Mouse (Mus musculus): Measurements from ENCODE around the gene Slc37a4. TPM values are rescaled to one million over a fixed set of nuclear protein-coding genes. Genes with fewer than 3 reads are reported as not detected.
"Not testable (repeated sequence)": the region's sequence is repeated elsewhere in the genome, so short reads cannot be mapped to it uniquely, and the experiment has no call there.

The Slc37a4 gene
- polyA plus RNA-seq, 1 experiment from 2014 or later = 11.8 TPM

DNA sequence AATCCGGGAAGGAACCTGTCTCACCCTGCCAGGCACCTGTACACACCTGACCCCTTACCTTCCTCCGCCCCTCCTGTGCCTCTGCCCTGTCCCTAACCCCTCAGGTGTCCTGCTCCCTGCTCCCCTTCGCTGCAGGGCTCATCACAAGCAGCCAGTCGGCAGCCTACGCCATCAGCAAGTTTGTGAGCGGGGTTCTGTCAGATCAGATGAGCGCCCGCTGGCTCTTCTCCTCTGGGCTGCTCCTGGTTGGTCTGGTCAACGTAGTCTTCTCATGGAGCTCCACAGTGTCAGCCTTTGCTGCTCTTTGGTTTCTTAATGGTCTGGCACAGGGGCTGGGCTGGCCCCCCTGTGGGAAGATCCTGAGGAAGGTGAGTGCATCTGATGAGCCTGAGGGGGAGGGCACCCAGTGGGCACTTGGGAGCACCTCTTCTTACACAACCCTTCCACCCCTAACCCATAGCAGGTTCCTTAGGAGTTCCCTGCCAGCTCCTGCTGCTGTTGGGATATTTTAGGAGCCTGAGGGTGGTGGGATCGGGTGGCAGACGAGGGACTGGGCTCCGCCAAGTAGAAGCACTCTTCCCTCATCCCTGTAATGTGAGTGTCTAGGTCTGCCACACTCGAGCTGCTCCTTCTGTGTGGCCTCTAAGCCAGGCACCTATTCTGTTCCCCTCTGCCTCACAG lies 2.6 kb downstream of the Slc37a4 start:
- peaks cover 15% of the 10 kb centered on the region; the same call in 1 of the 2 replicates for H3K4me1 ChIP-seq
- 74% methylated on average over 13 of the region's 13 CpGs for WGBS
- no peak overlapping the region for H3K9ac ChIP-seq
- H3K4me3 ChIP-seq = no peak overlapping the region
- ATAC-seq (ENCODE audit: insufficient number of reproducible peaks, insufficient read depth, low FRiP score, low TSS enrichment) = no peak
- no peak overlapping the region for H3K4me2 ChIP-seq (replicated peaks)
- H3K27me3 ChIP-seq = 0 out of 2 replicates have a peak, but pooled peaks cover 3% of the 10 kb centered on the region
- H3K36me3 ChIP-seq = peaks cover 53% of the 10 kb centered on the region
- H3K9me3 ChIP-seq = no peaks in the 10 kb centered on the region
- H3K27ac ChIP-seq = no peak overlapping the region

DNA sequence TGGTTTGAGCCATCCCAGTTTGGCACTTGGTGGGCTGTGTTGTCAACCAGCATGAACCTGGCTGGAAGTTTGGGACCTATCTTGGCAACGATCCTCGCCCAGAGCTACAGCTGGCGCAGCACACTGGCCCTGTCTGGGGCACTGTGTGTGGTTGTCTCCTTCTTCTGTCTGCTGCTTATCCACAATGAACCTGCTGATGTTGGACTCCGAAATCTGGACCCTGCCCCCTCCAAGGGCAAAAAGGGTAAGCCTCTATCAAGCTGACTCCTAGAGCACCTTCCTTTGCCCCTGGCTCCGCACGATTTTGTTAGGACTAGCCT lies 3.1 kb downstream of the Slc37a4 start:
- Histone ChIP-seq H3K27ac (no peak overlapping the region), H3K27me3 (0 out of 2 replicates have a peak, but pooled peaks cover 3% of the 10 kb centered on the region), H3K4me2 (replicated peaks) (no peak overlapping the region), H3K36me3 (peaks cover 58% of the 10 kb centered on the region), H3K9ac (no peak overlapping the region; the same call in 1 of the 2 replicates), H3K4me1 (peaks cover 15% of the 10 kb centered on the region; the same call in 1 of the 2 replicates), H3K4me3 (no peak overlapping the region), H3K9me3 (no peaks in the 10 kb centered on the region)
- ATAC-seq (ENCODE audit: insufficient number of reproducible peaks, insufficient read depth, low FRiP score, low TSS enrichment) = no peak
- WGBS = 91% methylated on average over 6 of the region's 6 CpGs

GRCm38 (mm10) chr9:44401081-44401480 lies 4.4 kb downstream of the Slc37a4 start:
- Histone ChIP-seq H3K27ac (no peak overlapping the region), H3K36me3 (peaks cover 64% of the 10 kb centered on the region), H3K4me1 (peaks cover 17% of the 10 kb centered on the region), H3K27me3 (0 out of 2 replicates have a peak, but pooled peaks cover 3% of the 10 kb centered on the region), H3K9me3 (no peaks in the 10 kb centered on the region), H3K9ac (no peak overlapping the region), H3K4me2 (replicated peaks) (no peak overlapping the region), H3K4me3 (no peak overlapping the region)
- WGBS = 89% methylated on average over 4 of the region's 4 CpGs
- ATAC-seq (ENCODE audit: insufficient number of reproducible peaks, insufficient read depth, low FRiP score, low TSS enrichment) = no peak

GRCm38 (mm10) chr9:44405011-44405410 lies 8.4 kb downstream of the Slc37a4 start:
- no peak overlapping the region for H3K4me2 ChIP-seq (replicated peaks)
- no peaks in the 10 kb centered on the region for H3K27me3 ChIP-seq
- H3K27ac ChIP-seq = no peak overlapping the region
- 79% methylated on average over 3 of the region's 3 CpGs for WGBS
- ATAC-seq (ENCODE audit: insufficient number of reproducible peaks, insufficient read depth, low FRiP score, low TSS enrichment) = no peak
- no peaks in the 10 kb centered on the region for H3K9me3 ChIP-seq
- no peak overlapping the region for H3K9ac ChIP-seq
- no peak overlapping the region for H3K4me3 ChIP-seq
- peaks cover 10% of the 10 kb centered on the region for H3K4me1 ChIP-seq
- peaks cover 64% of the 10 kb centered on the region for H3K36me3 ChIP-seq

DNA sequence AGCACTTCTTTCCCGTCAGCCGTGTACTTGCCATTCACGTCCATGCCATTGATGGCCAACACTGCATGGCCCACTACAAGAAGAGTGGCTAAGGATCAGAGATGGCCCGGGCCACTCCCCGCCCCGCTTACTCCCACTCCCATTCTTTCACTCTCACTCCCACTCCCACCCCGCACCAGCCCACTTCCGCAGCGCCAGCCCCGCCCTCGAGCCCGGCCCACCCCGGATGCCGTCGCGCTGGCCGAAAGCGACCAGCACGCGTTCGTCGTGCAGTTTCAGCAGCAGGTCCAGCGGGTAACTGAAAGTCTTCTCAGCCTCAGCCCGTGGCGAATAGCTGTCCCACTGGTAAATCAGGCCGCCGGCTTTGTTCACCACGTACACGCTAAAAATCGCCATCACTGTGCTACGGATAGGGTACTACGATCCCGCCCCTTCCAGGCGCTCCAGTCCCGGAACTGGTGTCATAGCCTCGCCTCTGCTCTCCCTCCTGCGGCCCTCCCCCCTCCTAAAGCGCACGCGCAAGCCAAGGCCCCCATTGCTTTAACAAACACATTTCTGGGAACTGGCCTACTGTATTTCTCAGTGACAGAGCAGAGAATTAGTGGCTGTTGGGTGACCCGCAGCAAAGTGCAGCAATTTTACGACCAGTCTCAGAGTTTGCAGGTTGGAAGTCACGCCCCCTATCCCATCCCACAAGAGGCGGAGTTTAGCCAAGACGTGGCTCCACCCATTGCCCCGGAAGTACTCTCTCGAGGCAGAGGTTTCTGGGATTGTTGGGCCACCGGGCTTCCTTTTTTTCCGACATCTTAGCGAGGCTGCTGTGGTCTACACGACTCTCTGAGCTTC lies 10.5 kb downstream of the Slc37a4 start, which contains the start of the genes Rps25 and Trappc4:
Gene Rps25 (plus strand): TSS at position 234 of the 846 bp plus-strand sequence.
Gene Trappc4 (minus strand): TSS at position 695 of the 846 bp plus-strand sequence.
- H3K9me3 ChIP-seq = no peaks in the 10 kb centered on the region
- H3K9ac ChIP-seq = peak within 1 kb of the TSS; percentile 72
- peaks cover 10% of the 10 kb centered on the region for H3K4me1 ChIP-seq
- ATAC-seq (ENCODE audit: insufficient number of reproducible peaks, insufficient read depth, low FRiP score, low TSS enrichment) = peak; percentile 90
- H3K36me3 ChIP-seq = peaks cover 64% of the 10 kb centered on the region
- WGBS = under 1% methylated on average over 51 of the region's 51 CpGs
- peak within 1 kb of the TSS; percentile 95 for H3K27ac ChIP-seq
- peak within 1 kb of the TSS; percentile 64 for H3K4me3 ChIP-seq
- no peaks in the 10 kb centered on the region for H3K27me3 ChIP-seq
- H3K4me2 ChIP-seq (replicated peaks) = peak within 1 kb of the TSS; percentile 66

GRCm38 (mm10) chr9:44407752-44408097 lies 11.1 kb downstream of the Slc37a4 start:
- peaks cover 64% of the 10 kb centered on the region for H3K36me3 ChIP-seq
- no peaks in the 10 kb centered on the region for H3K9me3 ChIP-seq
- peak overlapping the region; percentile 95 for H3K27ac ChIP-seq
- H3K27me3 ChIP-seq = no peaks in the 10 kb centered on the region
- peak overlapping the region; percentile 66 for H3K4me2 ChIP-seq (replicated peaks)
- peak overlapping the region; percentile 72 for H3K9ac ChIP-seq
- peaks cover 10% of the 10 kb centered on the region for H3K4me1 ChIP-seq
- WGBS = under 1% methylated on average over 24 of the region's 24 CpGs
- peak overlapping the region; percentile 64 for H3K4me3 ChIP-seq
- no peak; the same call in 1 of the 2 replicates for ATAC-seq (ENCODE audit: insufficient number of reproducible peaks, insufficient read depth, low FRiP score, low TSS enrichment)

GRCm38 (mm10) chr9:44408693-44409092 lies 12.0 kb downstream of the Slc37a4 start:
- not testable (repeated sequence) for H3K4me1 ChIP-seq; H3K27ac ChIP-seq; H3K9me3 ChIP-seq; H3K27me3 ChIP-seq; ATAC-seq (ENCODE audit: insufficient number of reproducible peaks, insufficient read depth, low FRiP score, low TSS enrichment)
- WGBS = 85% methylated on average over 9 of the region's 9 CpGs
- H3K36me3 ChIP-seq = peaks cover 63% of the 10 kb centered on the region
- H3K4me2 ChIP-seq (replicated peaks) = peak overlapping the region; percentile 66
- H3K4me3 ChIP-seq = peak overlapping the region; percentile 64
- peak overlapping the region; percentile 72; the same call in 1 of the 2 replicates for H3K9ac ChIP-seq

DNA sequence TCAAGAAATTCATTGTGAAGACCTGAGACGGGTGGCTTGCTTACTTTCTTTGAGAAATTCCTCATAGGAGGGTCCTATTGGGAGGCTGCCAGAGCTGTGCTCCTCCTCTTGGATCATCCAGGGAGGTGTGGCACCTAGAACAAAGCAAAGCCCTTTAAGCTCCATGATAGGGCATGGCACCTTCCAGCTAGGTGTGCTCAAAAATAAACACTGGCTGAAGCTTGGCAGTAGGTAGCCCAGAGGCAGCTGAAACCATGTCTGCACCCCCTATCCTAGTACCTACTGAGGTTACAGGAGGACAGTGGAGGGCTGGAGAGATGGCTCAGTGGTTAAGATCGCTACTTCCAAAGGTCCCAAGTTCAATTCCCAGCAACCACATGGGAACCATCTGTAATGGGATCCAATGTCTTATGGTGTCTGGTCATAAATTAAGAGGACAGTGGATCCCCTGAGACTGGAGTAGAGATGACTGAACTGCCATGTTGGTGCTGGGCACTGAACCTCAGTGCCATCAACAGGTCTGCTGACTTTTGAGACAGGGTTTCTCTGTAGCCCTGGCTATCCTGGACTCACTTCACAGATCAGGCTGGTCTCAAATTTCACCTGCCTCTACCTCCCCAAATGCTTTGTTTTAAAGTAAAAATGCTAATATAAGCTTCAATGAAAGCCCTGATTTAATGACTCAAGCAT lies 14.1 kb downstream of the Slc37a4 start:
- H3K9me3 ChIP-seq = no peaks in the 10 kb centered on the region
- H3K27me3 ChIP-seq = no peaks in the 10 kb centered on the region
- no peak overlapping the region for H3K9ac ChIP-seq
- H3K36me3 ChIP-seq = peaks cover 49% of the 10 kb centered on the region
- no peak overlapping the region for H3K4me2 ChIP-seq (replicated peaks)
- WGBS = 84% methylated on average over 2 of the region's 2 CpGs
- no peak overlapping the region for H3K4me3 ChIP-seq
- ATAC-seq (ENCODE audit: insufficient number of reproducible peaks, insufficient read depth, low FRiP score, low TSS enrichment) = no peak
- peaks cover 10% of the 10 kb centered on the region for H3K4me1 ChIP-seq
- H3K27ac ChIP-seq = no peak overlapping the region

DNA sequence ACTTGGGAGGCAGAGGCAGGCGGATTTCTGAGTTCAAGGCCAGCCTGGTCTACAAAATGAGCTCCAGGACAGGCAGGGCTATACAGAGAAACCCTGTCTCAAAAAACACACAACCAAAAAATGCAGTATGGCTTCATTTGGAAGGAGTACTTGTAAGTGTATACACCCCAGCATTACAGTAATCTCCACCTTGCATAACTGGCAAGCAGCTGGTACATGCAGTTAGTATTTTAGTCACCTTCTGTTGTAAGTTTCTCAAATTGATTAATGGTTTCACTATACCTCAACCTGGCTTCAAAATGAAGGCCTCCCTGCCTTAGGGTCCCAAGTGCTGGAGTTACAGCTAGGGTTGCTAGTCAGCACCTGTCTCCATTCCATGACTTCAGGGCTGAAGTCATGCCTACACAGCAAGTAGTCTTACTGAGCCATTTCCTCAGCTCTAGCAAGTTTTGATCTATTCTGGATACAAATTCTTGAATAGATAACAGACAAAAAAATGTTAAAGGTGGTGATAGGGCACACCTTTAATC lies 15.0 kb downstream of the Slc37a4 start:
- H3K9me3 ChIP-seq = no peaks in the 10 kb centered on the region
- no peaks in the 10 kb centered on the region for H3K27me3 ChIP-seq
- peaks cover 49% of the 10 kb centered on the region for H3K36me3 ChIP-seq
- no peak overlapping the region for H3K9ac ChIP-seq
- no peak overlapping the region for H3K4me3 ChIP-seq
- no peak overlapping the region for H3K27ac ChIP-seq
- 58% methylated on average over 1 of the region's 1 CpGs for WGBS
- no peak for ATAC-seq (ENCODE audit: insufficient number of reproducible peaks, insufficient read depth, low FRiP score, low TSS enrichment)
- peaks cover 6% of the 10 kb centered on the region; the same call in 1 of the 2 replicates for H3K4me1 ChIP-seq
- H3K4me2 ChIP-seq (replicated peaks) = no peak overlapping the region

- Histone ChIP-seq H3K4me1 (peaks cover 10% of the 10 kb centered on the region), H3K4me2 (replicated peaks) (no peak overlapping the region), H3K9me3 (no peaks in the 10 kb centered on the region), H3K4me3 (no peak overlapping the region), H3K27me3 (no peaks in the 10 kb centered on the region), H3K36me3 (peaks cover 49% of the 10 kb centered on the region), H3K9ac (no peak overlapping the region), H3K27ac (no peak overlapping the region)
- no peak for ATAC-seq (ENCODE audit: insufficient number of reproducible peaks, insufficient read depth, low FRiP score, low TSS enrichment)
- 79% methylated on average over 4 of the region's 4 CpGs for WGBS
Measured at GRCm38 (mm10) chr9:44412306-44412705, 15.7 kb downstream of the Slc37a4 start.

GRCm38 (mm10) chr9:44412781-44413180 lies 16.1 kb downstream of the Slc37a4 start:
- Histone ChIP-seq H3K9ac (no peak overlapping the region), H3K4me1 (peaks cover 11% of the 10 kb centered on the region), H3K27ac (no peak overlapping the region), H3K27me3 (no peaks in the 10 kb centered on the region), H3K4me3 (no peak overlapping the region), H3K4me2 (replicated peaks) (no peak overlapping the region), H3K9me3 (no peaks in the 10 kb centered on the region), H3K36me3 (peaks cover 49% of the 10 kb centered on the region)
- ATAC-seq (ENCODE audit: insufficient number of reproducible peaks, insufficient read depth, low FRiP score, low TSS enrichment) = no peak
- 89% methylated on average over 2 of the region's 2 CpGs for WGBS

All from embryonic facial prominence, embryonic 12.5 days (tissue).